Mouse (Mus musculus) E14TG2a.4 (cell line): ENCODE data around the gene Hsd3b4.
"Not testable (repeated sequence)": the region's sequence is repeated elsewhere in the genome, so short reads cannot be mapped to it uniquely, and the experiment has no call there.

Experiments
- CTCF ChIP-seq: conservative IDR thresholded peaks from 2 replicates; pipeline ENCODE4 v1.5.1; 2014; ENCODE audit warnings: low read length
- NANOG ChIP-seq: IDR thresholded peaks from 2 replicates; pipeline ENCODE4 v1.6.1; 2014; ENCODE audit warnings: borderline replicate concordance, low read length, mixed read lengths
- POU5F1 ChIP-seq: IDR thresholded peaks from 2 replicates; pipeline ENCODE4 v1.6.1; 2014; ENCODE audit warnings: low read length, borderline replicate concordance

DNA sequence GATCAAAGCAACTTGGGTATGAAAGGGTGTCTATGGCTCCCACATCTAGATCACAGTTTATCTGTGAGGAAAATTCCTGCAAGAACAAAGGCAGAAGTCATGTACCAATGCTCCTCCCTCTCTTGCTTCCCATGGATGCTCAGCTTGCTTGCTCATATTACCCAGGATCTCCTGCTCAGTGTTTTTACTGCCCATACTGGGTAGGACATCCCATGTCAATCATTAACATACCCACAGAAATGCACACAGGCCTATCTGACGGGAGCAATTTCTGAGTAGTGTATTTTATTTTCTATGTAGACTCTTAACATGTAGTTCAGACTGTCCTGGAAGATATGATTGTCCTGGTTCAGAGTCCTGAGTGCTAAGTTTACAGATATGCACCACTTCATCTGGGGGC, 39.3 kb downstream of the Hsd3b4 start:
- not testable (repeated sequence) for TF ChIP-seq CTCF, POU5F1, NANOG
